Mouse (Mus musculus) olfactory bulb, adult 2 months (tissue): ENCODE measurements around the gene Tns2. TPM values are rescaled to one million over a fixed set of nuclear protein-coding genes. Genes with fewer than 3 reads are reported as not detected.

Experiments
- H3K27ac ChIP-seq: fragments of 200-500 bp; 2 replicates; pipeline ENCODE4 v1.5.1; 2012; ENCODE audit warnings: low read depth, low read length; ENCODE audit not compliant: insufficient read depth
- H3K4me1 ChIP-seq: fragments of 200-500 bp; 2 replicates; pipeline ENCODE4 v1.6.1; 2012; ENCODE audit warnings: low read length; ENCODE audit not compliant: control insufficient read depth, insufficient read depth
- H3K4me3 ChIP-seq: fragments of 200-500 bp; 2 replicates; pipeline ENCODE4 v1.5.1; 2012; ENCODE audit warnings: mild to moderate bottlenecking, low read depth, low read length, moderate library complexity; ENCODE audit not compliant: insufficient read depth
- CTCF ChIP-seq: fragments of 200-500 bp; IDR thresholded peaks from 2 replicates; pipeline ENCODE4 v1.5.1; 2012; ENCODE audit warnings: low read depth, mild to moderate bottlenecking, low read length, moderate library complexity; ENCODE audit not compliant: insufficient read depth
- POLR2A ChIP-seq: fragments of 200-500 bp; IDR thresholded peaks from 2 replicates; pipeline ENCODE4 v1.6.1; 2012; ENCODE audit warnings: mild to moderate bottlenecking, low read depth, low read length, moderate library complexity; ENCODE audit not compliant: insufficient read depth
- WGBS: fragments of 180-500 bp; shearing (Covaris S2); methylation state at CpG from one replicate; pipeline ENCODE4 v1.1.7; 2018; 5-methylcytosine and 5-hydroxymethylcytosine counted together
- polyA plus RNA-seq: library from polyadenylated mRNA; stranded (reverse); fragments of >200 nt; gene quantifications from 2 replicates; pipeline ENCODE4 v1.2.4, GENCODE M21; 2012; ENCODE audit warnings: low replicate concordance; ENCODE audit not compliant: missing spikeins, insufficient read depth, insufficient read length

The Tns2 gene
- polyA plus RNA-seq, result not detected in 2 replicates

DNA sequence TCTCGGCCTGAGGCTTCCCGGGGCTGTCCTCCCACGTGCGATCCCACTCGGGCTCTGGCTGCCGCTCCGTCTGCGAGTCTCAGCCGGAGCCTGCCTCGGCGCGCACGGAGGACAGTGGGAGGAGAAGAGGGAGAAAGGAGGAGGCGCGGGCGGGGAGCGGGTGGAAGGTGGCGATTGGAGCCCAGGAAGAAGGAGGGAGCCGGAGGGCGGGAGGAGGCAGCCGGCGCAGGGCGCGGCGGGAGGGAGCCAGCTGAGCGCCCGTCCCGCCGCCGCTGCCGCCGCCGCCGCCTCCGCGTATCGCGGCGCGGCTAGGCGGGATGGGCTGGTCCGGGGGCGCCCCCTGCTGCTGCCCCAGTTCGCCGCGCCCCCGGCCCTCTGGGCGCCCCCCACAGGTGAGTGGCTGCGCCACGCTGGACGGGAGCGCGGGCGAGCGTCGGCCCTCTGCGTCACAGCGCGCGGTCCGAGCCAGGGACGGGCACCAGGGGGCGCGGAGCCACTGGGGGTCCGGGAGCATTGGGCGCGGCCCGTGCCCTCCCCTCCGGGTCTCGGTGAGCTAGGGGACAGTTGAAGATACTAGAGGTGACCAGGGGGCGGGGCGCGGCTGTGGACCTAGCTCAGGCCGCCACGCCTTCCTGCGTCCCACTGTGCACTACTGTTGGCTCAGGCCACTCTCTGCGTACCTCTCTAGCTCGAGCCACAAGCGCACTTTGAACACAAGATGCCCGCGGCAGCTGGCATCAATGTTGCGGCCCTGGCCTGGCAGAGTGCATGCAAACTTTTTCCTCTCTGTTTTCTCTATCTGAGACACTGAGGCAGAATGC lies at the start of gene Tns2:
Gene Tns2, plus strand, starts transcription at position 253 of the 821 bp plus-strand sequence.
- no peak for TF ChIP-seq POLR2A
- peak; percentile 49 for TF ChIP-seq CTCF
- Histone ChIP-seq H3K27ac (peak within 1 kb of the TSS; percentile 38), H3K4me3 (peak within 1 kb of the TSS; percentile 60), H3K4me1 (peaks cover 53% of the 10 kb centered on the region)
- WGBS, result under 1% methylated on average over 74 of the region's 82 CpGs

DNA sequence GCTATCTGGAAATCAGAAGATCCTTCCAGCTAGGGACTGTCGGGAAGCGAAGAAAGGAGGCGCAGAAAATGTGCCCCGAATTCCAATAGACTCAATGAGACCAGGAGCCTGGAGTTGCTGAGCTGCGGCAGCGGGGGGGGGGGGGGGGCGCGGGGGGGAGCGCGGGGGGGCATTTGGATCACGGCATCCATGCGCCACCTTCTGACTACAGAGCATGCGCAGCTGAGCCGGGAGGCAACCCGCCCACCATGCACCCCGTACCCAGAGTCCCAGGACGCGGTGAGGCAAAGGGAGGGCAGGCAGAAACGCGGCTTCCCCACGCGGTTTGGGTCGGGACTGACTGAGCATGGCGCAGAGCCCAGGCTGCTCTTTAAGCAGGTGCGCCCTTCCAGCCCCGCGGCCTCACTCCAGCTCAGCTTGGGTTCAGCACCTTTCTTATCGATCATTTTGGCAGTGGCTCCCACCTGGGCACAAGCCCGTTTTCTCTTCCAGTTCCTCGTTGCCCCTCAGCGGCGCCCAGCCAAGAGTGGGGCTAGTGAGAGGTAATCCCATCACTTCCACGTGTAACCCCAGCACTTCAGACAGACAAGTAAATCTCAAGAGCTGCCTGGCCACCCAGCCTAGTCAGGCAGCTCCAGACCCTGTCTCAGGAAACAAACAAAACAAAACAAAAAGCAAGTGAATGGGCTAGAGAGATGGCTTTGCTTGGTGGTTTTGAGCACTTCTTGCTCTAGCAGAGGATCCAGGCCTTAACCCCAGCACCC lies 48.1 kb upstream of the Tns2 start:
- Histone ChIP-seq H3K4me3 (peak overlapping the region; percentile 61), H3K4me1 (peaks cover 4% of the 10 kb centered on the region; the same call in 1 of the 2 replicates), H3K27ac (no peak overlapping the region)
- TF ChIP-seq CTCF (no peak), POLR2A (no peak)
- WGBS, result 1% methylated on average over 30 of the region's 33 CpGs

DNA sequence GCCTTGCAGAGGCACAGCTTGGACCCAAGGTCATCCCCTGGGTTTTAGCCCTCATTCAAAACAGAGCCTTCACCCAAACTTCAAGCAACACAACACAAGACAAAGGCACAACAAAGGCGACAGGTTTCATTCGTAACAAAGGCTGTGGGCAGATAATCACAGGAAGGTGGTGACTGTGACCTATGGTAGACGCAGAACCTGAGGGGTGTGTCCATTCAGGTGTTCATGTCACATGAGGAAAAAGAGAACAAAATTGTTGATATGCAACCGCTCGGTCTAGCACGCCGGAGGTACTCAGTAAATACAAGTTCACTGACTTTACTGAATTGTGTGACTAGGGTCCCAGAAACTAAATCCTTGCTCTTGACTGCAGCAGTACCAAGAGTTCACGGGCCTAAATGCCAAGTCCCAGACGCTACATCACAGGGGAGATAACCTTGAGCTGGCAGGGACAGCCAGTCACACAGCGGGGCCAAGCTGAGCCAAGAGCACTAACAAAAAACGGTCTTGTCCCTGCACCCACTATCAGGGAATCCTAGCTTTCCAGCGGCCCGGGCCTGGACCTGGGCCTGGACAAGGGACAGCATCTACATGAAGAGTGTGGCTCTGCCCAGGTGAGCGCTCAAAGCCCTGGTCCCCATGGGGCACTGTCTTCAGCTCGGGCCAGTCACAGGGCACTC lies 43.6 kb upstream of the Tns2 start:
- 92% methylated on average over 15 of the region's 15 CpGs for WGBS
- H3K4me1 ChIP-seq, result peaks cover 4% of the 10 kb centered on the region; the same call in 1 of the 2 replicates
- H3K27ac ChIP-seq, result no peak overlapping the region
- no peak overlapping the region for H3K4me3 ChIP-seq
- no peak for TF ChIP-seq CTCF
- TF ChIP-seq POLR2A, result no peak

DNA sequence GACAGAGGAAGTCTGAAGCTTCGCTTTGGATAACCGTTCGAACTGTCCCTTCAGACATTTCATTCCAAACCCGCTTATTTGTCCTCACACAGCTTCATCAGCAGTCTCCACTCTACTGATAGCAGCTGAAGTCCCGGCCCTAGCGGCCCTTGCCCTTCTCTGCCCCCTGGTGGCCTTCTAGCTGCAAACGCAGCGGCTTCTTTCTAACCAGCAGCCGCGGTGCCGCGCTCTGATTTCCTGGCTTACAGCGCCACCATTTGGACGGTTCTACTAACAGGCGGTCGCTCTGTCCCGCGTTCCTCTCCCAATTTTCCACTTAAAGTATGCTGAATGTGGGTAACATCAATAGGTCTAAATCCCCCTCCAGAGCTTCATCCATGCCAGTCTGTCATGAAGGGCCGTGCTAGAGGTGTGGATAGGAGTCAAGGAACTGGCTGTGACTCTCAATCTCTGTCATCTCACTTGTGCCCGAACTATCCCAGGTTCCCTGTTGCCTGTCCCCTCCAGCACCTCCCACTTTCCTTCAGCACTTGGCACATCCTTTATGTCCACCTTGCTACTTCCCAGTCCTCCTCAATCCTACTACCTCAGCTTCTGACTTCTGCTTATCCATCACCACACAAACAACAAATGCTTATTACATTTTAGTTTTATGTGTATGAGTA lies 34.4 kb upstream of the Tns2 start:
- Histone ChIP-seq H3K4me1 (peaks cover 3% of the 10 kb centered on the region; the same call in 1 of the 2 replicates), H3K27ac (no peak overlapping the region), H3K4me3 (no peak overlapping the region)
- WGBS, result 3% methylated on average over 20 of the region's 20 CpGs
- TF ChIP-seq POLR2A (no peak), CTCF (peak; percentile 100)

DNA sequence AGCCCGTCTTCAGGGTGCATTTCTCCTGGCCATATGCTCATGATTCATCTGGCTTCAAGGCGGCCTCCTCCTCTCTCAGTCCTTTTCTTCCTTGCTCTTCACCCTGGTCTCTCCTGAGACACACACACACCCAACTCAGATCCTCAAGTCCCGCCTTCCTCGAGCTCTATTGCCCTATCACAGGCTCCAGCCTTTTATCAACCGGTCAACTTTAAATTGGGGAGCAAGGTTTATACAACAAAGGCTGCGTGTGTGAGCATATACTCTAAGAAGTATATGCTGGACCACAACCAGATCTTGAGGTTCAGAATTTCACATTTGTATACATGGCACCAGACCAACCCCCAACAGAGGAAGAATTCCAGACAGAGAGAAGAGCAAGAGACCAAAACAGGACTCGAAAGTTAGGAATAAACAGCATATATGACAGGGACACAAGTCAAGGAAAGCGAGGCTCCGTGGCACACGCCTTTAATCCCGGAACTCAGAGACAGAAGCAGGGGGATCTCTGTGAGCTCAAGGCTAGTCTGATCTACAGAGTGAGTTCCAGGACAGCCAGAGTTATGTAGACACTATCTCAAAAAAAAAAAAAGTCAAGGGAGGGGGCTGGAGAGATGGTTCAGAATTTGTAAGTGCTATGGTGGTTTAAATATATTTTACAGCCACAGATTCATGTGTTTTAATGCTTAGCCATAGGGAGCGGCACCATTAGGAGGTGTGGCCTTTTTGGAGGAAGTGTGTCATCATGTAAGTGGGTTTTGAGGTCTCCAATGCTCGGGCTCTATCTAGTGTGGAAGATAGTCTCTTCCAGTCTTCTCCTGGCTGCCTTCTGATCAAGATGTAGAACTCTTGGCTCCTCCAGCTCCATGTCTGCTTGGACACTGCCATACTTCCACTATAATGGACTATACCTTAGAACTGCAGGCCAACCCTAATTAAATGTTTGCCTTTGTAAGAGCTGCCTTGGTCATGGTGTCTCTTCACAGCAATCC lies 29.4 kb upstream of the Tns2 start:
- peaks cover 2% of the 10 kb centered on the region; the same call in 1 of the 2 replicates for H3K4me1 ChIP-seq
- 73% methylated on average over 13 of the region's 13 CpGs for WGBS
- no peak overlapping the region for H3K4me3 ChIP-seq
- no peak overlapping the region for H3K27ac ChIP-seq
- TF ChIP-seq CTCF (no peak), POLR2A (no peak)

DNA sequence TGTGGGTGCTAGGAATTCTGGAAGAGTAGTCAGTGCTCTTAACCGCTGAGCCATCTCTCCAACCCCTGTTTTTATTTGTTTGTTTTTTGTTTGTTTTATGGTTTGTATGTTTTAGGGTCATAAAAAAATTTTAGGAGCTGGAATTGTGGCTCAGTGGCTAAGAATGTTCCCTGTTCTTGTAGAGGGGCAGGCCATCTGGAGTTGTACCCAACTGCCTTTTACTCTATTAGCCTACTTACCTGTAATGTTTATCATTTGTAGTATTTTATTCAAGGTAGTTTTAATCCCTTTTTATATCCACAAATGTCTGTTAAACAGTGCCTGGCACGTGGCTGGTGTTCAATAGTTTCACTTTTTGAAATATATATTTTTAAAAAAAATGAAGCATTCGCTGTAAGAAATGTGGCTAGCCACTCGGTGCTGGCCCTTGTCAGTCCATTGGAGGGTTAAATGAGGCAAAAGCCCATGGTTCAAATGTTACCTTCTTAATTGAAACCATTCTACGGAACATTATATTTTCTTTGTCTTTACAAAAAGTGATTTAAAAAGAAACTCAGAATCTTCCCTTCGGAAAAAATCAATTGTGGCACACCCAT lies 27.2 kb upstream of the Tns2 start:
- Histone ChIP-seq H3K27ac (no peak overlapping the region), H3K4me1 (peaks cover 2% of the 10 kb centered on the region; the same call in 1 of the 2 replicates), H3K4me3 (peak overlapping the region; percentile 83)
- TF ChIP-seq CTCF, result no peak
- TF ChIP-seq POLR2A, result no peak
- WGBS, result 11% methylated on average over 6 of the region's 6 CpGs

DNA sequence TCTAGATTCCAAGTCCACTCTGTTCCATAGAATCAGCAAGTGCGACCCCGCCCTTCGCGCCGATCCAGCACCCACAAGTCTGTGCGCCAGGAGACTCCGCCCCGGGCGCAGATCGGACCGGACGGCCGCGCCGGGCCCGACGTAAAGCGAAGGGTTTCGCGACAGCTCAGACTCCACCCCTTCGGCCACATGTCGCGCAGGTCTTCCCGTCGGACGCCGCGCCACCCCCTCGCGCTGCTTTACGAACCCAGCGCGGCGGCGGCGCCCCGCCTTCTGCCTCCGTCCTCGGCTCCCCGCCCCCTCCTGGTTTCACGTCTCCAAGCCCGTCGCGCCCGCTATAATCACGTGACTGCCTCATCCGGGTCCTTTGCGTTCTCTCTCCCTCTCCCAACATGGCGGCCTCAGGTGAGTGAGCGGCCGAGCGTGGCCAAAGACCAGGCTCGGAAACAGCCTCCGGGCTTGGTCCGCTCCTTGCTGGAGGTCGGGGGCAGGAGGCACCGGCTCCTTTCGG lies 26.6 kb upstream of the Tns2 start, which contains the start of gene Eif4b:
Gene Eif4b, plus strand, starts transcription at position 215 of the 511 bp plus-strand sequence.
- Histone ChIP-seq H3K4me1 (peaks cover 2% of the 10 kb centered on the region; the same call in 1 of the 2 replicates), H3K27ac (peak within 1 kb of the TSS; percentile 81), H3K4me3 (peak within 1 kb of the TSS; percentile 83)
- TF ChIP-seq CTCF (no peak), POLR2A (0 out of 2 replicates have a peak, but pooled peaks have one; percentile 11)
- under 1% methylated on average over 58 of the region's 58 CpGs for WGBS
